Mouse (Mus musculus) Patski (cell line): Measurements from ENCODE around the gene Trnau1ap. TPM values are rescaled to one million over a fixed set of nuclear protein-coding genes. Genes with fewer than 3 reads are reported as not detected.

Experiments
- ATAC-seq: fragments of 100-300 bp; one replicate; pipeline ENCODE4 v1.8.0; 2021
- CTCF ChIA-PET: fragments of 350-600 bp; sonication (Branson Sonifier 250); formaldehyde crosslinking; loops from one replicate; lab custom pipeline; 2022; ENCODE audit warnings: inconsistent platforms; lab: Charles Lee
- POLR2A ChIA-PET: fragments of 350-600 bp; sonication (Branson Sonifier 250); formaldehyde crosslinking; loops from one replicate; lab custom pipeline; 2022; ENCODE audit warnings: antibody characterized with exemption, inconsistent platforms; lab: Charles Lee
- DNase-seq: peaks from one replicate; pipeline ENCODE4 v3.0.0-alpha.2; 2011; ENCODE audit warnings: low read depth, low spot score
- H3K27me3 ChIP-seq: fragments of 371-371 bp; one replicate; pipeline ENCODE4 v1.5.1; 2021
- CTCF ChIP-seq: fragments of 100-300 bp; IDR thresholded peaks from one replicate; pipeline ENCODE4 v1.5.1; 2021
- in situ Hi-C: fragments of 300-500 bp; cut with MboI; formaldehyde crosslinking; loops from 3 replicates; pipeline ENCODE4 v1.11.1; 2018; ENCODE audit warnings: low pct_unique_long_range_greater_than_20kb, mixed read lengths
- polyA plus RNA-seq: library from polyadenylated mRNA; unstranded; gene quantifications from one replicate; pipeline ENCODE4 v1.2.3, GENCODE M21; 2021

Gene Trnau1ap
- polyA plus RNA-seq, 1 experiment from 2014 or later = 28.9 TPM

DNA sequence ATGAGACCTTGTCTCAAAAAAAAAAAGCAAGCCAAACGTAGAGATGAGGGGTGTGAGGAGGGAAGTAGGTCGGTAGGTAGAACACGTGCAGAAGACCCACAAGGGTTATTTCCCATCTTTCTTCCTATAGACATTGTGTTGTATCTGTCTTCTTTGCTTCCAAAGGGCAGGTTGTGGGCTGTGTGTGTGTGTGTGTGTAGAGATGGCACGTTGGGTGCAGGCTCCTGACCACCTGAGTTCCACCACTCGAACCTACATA lies 67.1 kb downstream of the Trnau1ap start:
- no peak for TF ChIP-seq CTCF
- in situ Hi-C loops = loop anchor here (10.0 kb wide), 1 partner anchor 177 kb away; no protein-coding TSS in a partner anchor
- H3K27me3 ChIP-seq = no peaks in the 10 kb centered on the region
- ATAC-seq (no peak), DNase-seq (no peak)
- ChIA-PET POLR2A (interaction anchor here (0.7 kb wide), 1 partner anchor 88 kb away, joined by 3 read pairs; no protein-coding TSS in a partner anchor), CTCF (no interaction called here)

Other genes starting within 250 kb of the Trnau1ap start
- gene Oprd1, start 185.1 kb downstream of the Trnau1ap start, polyA plus RNA-seq = not detected
- 35.5 TPM for gene Ythdf2, start 117.2 kb downstream of the Trnau1ap start, polyA plus RNA-seq
- 14.0 TPM for gene Gmeb1, start 67.9 kb downstream of the Trnau1ap start, polyA plus RNA-seq
- gene Taf12, start 55.2 kb downstream of the Trnau1ap start, polyA plus RNA-seq = 19.1 TPM
- gene Rab42, start 26.2 kb downstream of the Trnau1ap start, polyA plus RNA-seq = not detected
- gene Rcc1, start 24.1 kb upstream of the Trnau1ap start, polyA plus RNA-seq = 31.4 TPM
- 60.4 TPM for gene Phactr4, start 93.0 kb upstream of the Trnau1ap start, polyA plus RNA-seq
- 6.3 TPM for gene Med18, start 134.4 kb upstream of the Trnau1ap start, polyA plus RNA-seq
- 22.4 TPM for gene Sesn2, start 181.0 kb upstream of the Trnau1ap start, polyA plus RNA-seq
- 393 TPM for gene Atpif1, start 204.1 kb upstream of the Trnau1ap start, polyA plus RNA-seq
- gene Dnajc8, start 206.0 kb upstream of the Trnau1ap start, polyA plus RNA-seq = 149 TPM
- not detected for gene Ptafr, start 234.5 kb upstream of the Trnau1ap start, polyA plus RNA-seq